Mouse (Mus musculus): ENCODE data around the gene Cys1. TPM values are rescaled to one million over a fixed set of nuclear protein-coding genes. Genes with fewer than 3 reads are reported as not detected.

The Cys1 gene
- polyA plus RNA-seq (2017; shearing (Covaris generic)): not detected

DNA sequence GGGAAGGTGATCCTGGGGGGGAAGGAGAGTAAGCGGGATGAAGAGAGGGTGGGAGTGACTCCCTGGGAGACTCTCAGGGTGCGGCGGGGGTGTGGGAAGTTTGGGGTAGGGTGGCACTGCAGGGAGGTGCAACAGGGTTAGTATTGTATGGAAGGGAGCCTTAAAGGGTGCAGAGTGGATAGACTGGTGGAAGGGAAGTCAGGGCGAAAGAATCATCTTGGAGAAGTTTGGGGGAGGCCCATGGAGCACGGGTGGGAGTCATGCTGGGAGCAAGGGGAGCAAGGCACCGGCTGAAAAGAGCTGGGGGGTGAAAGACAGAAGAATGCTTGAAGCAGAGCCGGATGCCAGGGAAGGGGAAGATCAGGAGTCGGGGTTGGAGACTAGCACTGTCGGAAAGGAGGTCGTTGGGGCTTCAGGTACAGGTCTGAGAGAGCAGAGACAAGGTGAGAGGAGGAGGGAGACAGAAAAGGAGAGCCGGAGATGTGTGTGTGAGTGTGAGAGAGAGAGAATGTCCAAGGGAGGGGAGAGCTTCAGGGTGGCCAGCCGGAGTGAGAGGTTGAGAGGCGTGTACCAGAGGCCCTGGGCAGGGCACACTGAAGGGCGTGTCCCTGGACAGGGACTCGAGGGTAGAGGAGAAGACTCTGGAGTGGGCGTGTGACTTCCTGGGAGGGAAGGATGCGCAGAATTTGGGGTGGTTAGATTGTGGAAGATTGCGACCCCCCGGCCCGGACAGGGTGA, at the start of gene Cys1:
Gene Cys1, minus strand, starts transcription at position 528 of the 738 bp plus-strand sequence.

DNA sequence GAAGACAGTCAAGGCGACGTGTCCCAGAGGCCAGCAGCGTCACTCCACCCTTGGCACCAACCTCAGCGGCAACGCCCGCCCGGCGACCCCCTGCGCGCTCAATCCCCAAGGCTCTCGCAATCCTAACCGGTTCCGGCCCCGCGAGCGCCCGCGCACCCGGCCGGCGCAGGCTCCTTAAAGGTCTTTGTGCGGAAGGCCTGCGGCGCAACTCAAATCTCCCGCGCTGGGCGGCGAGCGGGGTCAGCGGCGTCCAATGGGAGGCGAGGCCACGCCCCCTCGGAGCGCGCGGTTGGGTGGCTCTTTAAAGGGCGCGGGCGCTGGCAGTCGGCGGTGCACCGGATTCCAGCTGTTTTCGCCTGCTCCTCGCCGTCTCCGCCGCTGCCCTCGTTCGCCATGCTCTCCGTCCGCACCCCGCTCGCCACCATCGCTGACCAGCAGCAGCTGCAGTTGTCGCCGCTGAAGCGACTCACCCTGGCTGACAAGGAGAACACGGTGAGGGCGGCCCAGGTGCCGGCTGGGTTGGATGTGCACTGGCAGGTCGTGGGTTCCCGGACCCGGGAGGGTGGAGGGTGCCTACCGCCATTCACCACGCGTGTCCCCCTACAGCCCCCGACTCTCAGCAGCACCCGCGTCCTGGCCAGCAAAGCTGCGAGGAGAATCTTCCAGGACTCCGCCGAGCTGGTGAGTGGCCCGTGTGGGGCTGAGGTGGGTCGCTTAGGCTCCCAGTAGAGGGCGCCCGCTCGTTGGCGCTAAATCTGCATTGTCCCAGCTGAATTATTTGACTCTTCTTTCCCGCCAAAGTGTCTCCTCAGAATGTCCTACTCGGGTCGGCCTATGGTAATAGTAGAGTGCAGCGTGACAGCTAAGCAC, 26.6 kb upstream of the Cys1 start, which contains the start of gene Rrm2:
Gene Rrm2, plus strand, starts transcription at position 288 of the 870 bp plus-strand sequence.

DNA sequence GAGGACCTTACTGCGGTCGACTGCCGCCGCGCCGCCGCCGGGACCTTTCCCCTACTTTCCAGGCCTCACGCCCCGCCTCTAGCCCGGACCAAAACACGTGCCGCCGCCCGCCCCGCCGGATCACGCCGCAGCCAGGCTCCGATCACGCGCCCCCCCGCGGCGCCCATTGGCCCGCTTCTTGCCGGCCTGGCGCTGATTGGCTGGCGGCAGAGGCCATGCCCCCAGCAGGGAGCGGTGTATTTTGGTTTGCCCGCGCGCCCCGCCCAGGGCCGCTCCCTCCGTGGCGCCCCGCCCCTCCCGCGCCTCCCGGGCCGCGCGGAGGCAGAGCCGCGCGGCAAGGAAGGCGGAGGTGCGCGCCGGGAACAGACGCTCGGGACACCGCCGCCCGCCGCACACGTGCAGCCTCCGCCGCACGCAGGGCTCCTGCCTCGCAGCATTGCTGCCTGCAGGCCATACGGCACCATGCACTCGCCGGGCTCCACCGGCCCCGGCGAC, 30.5 kb downstream of the Cys1 start, which contains the start of gene Klf11:
Gene Klf11, plus strand, starts transcription at position 212 of the 495 bp plus-strand sequence.

Other genes with a start within 250 kb of the Cys1 start
- 79.7 TPM for gene Taf1b, start 183.5 kb downstream of the Cys1 start, polyA plus RNA-seq (2017; shearing (Covaris generic))
- gene Grhl1, start 109.5 kb downstream of the Cys1 start, polyA plus RNA-seq (2017; shearing (Covaris generic)): 3.2 TPM
- 1.6 TPM for gene Klf11, start 30.5 kb downstream of the Cys1 start, polyA plus RNA-seq (2017; shearing (Covaris generic))
- gene Rrm2, start 26.4 kb upstream of the Cys1 start, polyA plus RNA-seq (2017; shearing (Covaris generic)): 27.0 TPM
- 0.25 TPM for gene Mboat2, start 149.1 kb upstream of the Cys1 start, polyA plus RNA-seq (2017; shearing (Covaris generic))

Measured in CD4-positive, CD25-positive, alpha-beta regulatory T cell, adult 9 weeks (primary cell).